Mouse (Mus musculus) fibroblast of lung, adult 2 months (primary cell): Measurements from ENCODE around the gene Pex5l.

Experiments used
- DNase-seq: peaks from one replicate; pipeline ENCODE4 v3.0.0-alpha.2; 2011; ENCODE audit warnings: low read depth

The Pex5l gene

DNA sequence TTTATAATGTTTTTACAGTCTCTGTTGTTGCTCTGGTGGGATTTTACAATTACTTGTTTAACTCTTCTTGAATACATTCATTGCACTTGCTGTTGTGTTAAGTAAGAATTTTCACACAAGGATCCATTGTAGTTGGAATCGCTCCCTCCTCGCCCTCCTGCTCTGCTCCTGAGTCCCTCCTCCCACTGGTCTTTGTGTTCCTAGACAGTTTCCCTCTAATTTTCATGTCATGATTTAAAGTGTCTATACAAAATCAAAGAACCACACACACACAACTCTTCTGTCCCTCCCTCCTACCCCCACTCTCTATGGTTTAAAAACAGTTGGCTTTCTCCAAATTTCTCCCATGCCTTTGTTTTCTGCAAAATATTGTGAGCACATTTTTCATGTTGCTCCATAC lies 81.6 kb downstream of the Pex5l start:
- DNase-seq, result no peak

DNA sequence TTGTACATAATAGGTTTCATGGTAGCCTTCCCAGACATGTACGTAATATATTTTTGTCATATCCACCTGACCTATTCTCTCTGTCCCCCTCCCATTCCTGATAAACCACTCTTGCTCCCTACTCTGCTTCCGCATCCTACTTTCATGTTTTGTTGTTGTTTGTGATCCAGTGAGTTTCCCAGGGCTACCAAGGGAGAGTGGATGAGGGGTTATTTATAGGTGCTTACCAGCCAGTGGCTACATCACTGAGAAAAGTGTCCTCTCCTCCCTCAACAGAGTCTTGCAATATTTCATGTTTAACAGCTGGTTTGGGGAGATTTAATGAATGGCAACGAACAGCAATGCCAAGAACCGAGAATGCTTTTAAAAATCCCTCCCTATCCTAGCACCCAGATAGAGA lies 82.0 kb downstream of the Pex5l start:
- DNase-seq, result no peak

DNA sequence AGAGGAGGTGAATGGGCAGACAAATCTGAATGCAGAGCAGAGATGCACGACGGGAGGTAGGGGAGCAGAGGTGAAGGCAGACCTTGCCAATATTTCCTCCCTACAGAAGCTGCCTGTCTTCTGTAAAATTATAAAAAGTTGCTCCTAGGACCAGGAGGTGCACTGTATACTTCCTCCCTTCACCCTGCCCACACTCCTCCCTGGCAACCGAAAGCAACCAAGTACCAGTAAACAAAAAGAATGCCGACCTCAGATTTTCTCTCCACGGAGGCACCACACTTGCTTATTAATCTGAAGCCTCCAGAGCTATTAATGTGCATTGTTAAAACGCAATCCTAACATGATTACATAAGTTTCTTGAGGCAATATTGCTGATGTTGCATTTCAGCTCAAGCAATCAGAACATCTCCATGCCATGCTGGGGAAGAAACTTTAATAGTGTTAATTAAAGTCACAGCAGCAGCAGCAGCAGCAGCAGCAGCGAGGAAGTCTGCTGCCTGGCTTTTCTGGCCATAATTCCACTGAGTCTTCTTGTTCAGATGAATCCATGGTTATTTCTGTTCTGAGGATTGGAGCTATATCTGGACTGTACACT lies 82.6 kb downstream of the Pex5l start:
- DNase-seq, result no peak

DNA sequence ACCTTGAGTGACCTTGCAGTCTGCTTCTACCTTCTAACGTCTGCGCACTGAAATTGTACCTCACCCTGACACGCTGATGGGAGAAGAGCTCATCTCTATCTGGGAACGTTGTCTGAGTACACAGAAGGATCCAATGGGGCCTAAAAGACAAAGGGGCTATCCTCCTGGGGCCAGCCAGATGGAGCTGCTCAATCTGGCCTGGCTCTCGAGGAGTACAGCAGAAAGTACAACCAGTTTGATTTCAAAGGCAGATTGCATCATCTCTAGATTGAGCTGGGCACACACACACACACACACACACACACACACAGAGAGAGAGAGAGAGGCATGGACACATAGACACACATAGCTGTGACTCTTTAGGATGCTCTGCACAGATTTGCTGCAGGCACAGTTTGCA lies 94.7 kb downstream of the Pex5l start:
- no peak for DNase-seq

DNA sequence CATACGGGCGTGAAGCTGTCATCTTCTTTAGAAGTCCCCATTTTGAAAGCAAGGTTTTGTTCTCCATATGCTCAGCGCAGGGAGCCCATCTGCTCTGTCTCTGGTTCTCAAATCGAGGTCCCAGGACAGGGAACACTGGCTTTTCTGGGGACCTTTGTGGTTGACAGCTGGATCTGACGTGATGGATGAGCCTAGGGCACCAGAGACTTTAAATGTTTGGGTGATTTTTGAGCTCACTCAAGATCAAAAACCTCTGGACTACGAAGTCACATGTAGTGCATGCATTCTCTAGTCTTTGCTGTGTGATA lies 98.3 kb downstream of the Pex5l start:
- DNase-seq, result no peak

DNA sequence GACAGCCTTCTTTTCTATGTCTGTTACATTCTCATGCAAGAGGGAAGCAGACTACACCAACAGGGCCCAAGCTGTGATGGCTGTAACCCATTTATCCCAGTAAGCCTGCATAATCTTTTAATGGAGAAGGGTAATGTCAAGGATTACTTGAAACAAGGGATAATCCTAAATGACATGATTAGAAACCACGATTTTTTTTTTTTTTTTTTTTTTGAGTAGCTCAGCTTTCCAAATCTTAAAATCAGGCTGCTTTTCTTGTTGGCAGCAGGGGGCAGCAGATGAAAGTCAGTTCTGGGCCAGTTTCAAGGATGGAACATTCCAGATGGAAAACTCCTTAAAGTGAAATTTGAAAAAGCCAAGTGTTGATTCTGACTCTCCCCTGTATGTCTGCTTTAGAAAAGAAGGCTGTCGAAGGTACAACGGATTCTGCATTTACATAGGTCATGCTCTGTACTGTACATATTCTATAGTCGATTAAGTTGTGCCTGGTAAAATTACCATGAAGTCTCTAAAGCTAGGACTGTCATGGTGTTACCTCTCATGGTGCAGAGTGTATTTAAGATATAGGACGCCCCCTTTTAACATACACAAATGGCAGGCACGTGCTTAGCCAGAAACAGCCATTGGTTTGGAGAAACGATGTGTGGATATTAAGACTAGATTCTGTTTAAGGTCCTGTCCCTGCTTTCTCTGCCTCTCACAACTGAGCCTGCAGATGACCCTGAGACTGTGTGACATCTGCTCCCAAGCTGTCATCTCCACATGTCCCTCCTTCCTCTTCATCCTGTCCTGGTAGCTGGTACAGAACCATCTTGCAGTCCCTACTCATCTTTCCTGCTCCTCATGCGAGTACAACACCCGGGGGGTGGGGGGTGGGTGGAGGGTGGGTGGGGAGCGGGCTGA lies 98.9 kb downstream of the Pex5l start:
- no peak for DNase-seq

DNA sequence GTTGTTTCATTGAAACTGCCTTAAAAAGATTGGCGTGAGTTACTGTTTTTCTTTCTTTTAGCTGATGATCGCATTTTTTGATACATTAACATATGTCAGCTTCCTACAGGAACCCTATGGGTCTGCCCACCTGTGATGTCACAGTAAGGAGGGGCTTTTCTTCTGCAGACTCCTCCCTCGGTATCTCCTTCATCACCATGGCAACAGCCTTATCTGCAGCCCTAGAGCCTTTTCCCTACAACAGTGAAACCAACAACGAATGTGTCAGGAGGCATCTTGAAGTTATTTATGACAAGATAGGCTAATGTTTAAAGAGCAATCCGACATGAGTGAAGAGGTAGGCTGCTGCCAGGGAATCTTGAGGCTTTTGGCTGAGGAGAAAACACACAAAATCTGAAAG lies 118.5 kb downstream of the Pex5l start:
- no peak for DNase-seq

DNA sequence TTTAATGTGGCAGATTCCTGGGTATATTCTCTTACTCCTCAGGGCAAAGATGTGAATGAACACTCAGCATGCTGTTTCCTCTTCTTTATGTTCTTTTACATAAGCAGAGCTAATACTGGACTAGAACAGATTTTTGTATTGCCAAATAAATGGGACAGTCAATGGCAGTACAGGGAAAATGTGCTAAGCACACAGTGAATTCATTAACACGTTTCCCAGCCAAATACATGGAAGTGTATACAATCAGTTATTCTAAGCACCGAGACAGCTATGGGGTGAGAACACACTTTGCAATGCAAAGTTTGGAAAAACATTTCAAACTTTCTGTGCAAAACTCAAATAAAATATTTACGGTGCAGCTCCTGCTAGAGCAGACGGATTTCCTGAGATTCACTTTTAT lies 139.1 kb downstream of the Pex5l start:
- DNase-seq, result no peak

DNA sequence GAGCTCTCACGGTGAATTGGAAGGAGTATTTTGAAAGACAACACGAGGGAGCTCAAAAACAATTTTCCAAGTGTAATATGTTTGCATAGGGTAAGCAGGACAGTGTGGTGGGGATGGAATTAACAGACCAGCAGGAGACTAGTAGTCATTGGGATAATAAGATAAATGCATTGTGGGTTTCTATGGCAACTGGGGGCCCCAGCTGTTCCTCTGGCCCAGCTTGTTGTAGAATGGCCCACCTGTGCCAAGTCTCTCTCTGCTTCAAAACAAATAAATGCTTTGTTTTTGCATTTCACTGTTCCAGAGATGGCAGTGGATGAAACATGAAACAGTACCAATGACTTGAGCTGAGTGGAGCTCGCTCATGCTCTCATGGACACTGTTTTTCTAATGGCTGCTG lies 141.3 kb downstream of the Pex5l start:
- DNase-seq, result no peak

DNA sequence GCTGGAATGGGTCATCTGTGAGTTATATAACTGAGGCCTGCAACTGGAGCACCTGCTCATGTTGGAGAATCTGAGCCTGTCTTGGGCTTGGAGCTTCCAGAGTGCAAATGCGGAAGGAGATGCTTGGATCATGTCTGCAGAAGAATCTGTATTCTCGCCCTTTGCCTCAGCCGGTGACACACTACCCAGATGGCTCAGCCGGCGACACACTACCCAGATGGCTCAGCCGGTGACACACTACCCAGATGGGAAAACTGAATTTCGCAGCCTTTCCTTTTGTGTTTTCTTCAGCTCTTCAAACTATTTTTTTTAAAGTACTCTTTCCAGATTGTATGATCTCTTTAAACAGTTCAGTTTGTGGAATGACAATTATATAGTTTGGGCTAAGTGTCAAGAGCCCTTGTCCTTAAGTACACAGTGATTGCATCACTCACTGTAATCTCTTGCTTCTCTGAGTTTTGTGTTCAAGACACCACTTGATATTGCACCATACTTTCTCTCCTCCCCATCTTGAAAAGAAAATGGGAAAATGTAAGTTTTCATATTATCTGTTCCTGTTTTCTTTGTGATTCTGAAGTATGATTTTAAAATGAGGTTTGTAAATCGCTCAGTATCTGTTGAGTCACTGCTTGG lies 142.5 kb downstream of the Pex5l start:
- DNase-seq, result no peak

DNA sequence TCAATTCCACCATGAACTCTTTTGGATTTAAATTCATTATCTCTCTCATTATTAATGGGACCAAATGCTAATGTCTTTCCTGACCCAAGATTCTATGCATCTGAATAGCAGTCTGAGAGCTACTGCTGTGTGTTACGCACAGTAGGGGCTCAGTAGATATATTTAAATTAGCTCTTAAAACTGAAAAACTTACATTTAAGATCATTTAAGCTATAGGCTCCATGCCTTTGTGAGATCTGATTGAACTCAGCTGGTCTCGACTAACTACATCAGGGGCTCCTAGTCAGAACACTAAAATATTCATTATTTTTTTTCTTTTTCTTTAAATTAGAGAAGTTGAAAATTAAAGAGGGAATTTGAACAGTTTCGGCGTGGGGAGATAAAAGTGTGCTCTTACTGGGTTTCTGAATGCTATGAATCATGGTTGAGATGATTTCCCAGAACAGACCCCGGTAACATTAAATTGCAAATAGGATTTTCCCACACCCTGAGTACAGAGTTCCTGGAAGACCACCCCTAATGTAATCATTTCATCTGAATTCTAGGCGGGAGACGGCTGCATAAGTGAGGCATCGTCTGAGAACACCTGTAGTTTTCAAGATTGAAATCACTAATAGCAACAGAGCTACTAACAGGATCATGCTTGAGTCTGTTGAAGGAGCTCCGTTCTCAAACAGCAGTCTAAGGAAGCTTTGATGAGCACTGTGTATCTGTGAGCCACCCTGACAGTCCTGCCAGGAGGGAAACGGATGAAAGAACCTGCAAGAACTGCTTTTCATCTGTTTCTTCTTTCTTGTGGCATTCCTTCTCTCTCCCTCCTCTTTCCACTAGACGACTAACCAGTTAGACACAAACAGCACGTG lies 151.1 kb downstream of the Pex5l start:
- no peak for DNase-seq

DNA sequence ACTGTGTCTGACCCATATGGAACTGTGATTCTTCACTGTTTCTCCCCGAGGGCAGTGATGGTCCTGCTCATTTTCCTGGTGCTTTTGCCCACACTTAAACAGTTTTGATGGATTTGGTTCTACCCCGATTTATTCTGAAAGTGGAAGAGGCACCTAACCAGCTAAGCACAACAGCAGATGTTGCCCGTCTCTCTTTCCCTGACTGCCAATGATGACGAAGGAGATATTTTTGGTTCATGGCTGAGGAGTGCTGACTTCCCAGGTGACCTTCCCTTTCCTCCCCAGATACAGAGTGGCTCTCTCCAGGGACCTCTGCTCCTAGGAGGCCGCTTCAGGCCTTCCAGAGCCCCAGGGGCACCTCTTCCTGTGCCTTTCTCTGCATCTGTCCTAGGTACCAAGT lies 155.2 kb downstream of the Pex5l start:
- no peak for DNase-seq

DNA sequence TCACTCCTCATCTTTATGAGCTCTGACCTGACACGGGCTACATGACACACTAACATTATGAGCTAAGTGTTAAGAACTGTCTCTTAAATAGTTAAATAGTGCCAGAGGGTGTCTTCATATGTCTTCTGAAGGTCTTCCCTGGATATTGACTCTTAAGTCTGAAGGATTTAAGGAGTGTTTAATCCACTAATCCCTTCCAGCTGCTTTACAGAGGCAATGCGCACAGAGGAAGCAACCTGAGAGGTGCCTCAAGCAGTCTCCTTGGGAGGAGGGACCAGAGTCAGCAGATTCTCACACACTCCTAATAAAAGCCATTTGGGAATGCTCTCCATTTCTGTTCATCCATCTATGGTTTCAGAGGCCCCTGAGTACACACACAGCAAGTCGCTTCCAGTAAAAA lies 157.9 kb downstream of the Pex5l start:
- DNase-seq, result no peak

DNA sequence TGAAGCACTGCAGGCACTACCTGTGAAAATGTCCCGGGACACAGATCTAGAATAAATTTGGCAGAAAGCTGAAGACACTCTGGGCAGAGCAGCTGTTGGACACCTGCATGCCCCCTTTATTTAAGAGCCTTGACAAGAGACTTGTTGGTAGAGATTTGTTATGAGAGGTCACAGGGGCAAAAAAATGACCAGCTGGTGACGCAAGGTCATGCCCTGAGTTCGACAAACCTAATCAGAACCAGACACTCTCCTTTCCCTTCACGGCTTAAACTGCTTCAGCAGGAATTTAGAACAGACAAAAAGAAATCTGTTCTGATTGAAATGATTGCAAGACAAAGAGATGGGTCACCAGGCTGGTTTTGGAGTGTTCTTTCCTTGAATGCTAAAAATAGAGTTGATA lies 163.1 kb downstream of the Pex5l start:
- DNase-seq, result no peak

DNA sequence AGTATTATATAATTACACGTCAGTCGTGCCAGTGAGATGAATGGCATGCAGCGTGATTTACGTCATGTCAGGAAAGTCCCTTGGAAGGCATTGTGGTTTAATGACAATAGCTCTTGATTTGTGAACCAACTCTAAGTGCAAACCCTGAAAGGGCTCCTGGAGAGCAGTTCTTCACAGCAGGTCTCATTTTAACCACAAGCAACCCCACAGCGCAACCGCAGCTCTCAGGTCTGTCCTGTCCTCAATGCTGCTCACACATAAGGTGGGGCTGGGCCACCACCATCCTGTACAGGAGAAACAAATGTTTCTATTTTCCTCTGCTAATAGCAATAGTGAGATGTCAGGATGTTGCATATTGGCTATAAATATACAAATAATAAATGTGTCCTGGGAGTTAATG lies 163.8 kb downstream of the Pex5l start:
- DNase-seq, result no peak

DNA sequence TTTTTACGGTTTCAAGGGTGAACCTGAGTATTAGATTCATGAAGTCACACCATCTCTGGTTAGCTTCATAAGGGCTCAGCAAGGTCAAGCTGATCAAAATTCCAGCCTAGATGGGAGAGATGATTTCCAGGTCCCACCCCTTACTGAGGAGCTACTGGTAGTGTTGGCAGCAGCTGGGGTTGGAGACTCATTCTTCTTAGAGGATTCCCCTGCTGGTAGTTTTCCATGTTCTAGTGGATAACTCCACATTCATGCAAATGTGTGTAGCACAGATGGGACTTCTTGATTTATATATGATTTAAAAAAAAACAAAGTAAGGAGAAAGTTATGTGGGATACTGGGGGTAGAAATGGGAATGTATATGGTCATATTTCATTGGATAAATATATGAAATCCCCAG lies 172.8 kb downstream of the Pex5l start:
- no peak for DNase-seq

DNA sequence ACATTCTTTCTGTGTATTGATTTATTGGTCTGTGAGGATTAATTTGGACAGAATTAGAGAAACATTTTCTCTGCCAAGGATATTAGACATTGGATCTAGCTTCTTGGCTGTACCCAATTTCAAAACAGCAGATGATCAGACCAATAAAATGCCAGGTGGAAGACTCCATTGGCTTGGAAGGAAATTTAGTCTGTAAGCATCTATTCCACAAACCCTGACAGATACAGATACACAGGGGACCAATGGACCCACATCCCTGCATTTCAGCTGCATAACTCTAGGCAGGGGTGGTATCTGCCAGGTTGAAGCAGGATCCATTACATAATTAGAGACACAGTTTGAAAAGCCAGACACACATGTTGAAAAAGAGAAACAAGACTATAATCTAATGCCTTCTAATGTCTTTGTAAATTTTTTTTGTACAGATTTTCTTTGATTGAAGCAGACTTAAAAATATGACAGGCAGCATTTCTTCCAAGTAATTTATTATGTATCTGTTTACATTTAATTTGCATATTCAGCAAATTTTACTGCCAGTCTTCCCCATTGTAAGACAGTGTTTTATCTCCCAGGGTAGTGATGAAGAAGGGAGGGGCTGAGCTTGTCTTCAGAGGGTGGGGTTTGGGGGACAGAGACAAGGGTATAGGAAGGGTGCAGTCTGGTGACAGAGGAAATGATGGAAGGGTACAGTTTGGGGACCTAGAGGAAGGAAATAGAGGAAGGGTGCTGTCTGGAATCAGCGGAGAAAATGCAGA lies 174.2 kb downstream of the Pex5l start:
- DNase-seq, result no peak

DNA sequence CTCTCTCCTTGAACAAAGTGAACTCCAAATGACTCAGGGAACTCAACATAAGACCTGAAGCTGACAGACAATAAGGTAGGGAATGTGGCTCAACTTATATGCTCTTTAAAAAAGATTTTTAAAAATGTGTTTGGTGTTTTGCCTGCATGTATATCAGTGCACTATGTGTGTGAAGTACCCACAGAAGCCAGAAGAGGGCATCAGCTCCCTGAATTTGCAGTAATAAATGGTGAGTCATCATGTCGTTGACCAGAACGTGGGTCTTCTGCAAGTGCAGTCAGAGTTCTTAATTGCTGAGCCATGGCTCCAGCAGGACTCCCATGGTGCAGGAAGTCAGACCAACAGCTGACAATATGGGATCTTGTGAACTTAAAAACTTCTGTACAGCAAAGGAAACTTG lies 177.5 kb downstream of the Pex5l start:
- DNase-seq, result no peak

DNA sequence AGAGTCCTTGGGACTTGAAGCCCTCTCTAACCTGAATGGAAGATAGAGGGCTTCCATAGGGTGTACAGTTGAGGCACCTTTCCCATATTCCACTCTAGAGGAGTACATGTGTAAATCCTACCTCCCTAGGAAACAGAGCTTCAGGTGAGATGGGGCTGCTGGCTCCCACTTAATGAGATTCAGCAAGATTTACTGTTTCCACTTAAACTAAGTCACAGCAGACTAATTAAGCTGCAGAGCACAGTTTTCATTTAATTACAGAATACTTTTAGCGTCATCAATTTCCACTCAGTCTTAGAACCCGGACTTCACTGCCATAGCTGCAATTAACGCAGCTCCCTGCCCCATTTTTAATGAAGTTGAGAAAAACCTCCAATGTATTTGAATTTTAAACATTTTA lies 181.6 kb downstream of the Pex5l start:
- DNase-seq, result no peak

DNA sequence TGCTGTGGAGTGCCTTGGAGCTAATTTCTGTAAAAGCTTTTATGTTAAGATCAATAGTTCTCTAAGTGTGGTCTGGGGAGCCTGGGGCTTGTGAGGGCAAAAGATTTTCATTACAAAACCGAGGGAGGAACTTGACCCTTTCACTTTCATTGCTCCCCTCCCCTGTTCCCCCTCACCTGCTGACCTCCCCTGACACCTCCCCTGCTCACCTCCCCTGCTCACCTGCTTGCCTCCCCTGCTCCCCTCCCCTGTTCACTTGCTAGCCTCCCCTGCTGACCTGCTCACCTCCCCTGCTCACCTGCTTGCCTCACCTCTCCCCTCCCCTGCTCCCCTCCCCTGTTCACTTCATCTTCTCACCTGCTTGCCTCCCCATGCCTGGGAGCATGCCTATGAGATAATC lies 191.7 kb downstream of the Pex5l start:
- no peak for DNase-seq

DNA sequence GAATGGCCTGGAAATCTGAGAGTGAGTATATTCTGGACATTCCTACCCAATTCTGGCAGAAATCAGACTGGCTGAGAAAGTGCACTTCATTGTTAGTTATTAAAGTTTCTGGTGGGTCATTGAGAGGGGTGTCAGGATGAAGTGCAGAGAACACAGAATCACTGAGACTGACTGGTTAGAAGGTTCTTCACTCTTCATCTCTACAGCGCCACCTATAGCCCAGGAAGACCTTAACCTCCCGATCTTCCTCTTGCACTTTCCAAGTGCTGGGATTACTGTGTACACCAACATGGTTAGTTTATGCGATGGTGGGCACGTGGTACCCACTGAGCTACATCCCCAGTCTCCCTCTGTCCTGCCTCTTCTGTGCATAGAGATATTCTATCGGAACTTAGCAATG lies 195.6 kb downstream of the Pex5l start:
- no peak for DNase-seq
